Mouse (Mus musculus) intestine, embryonic 16.5 days (tissue): Measurements from ENCODE around the gene Rmdn2. TPM values are rescaled to one million over a fixed set of nuclear protein-coding genes. Genes with fewer than 3 reads are reported as not detected.

Source experiments
- polyA plus RNA-seq: library from polyadenylated mRNA; unstranded; fragments of >200 nt; fragmentation: Nextera tagmentation; extraction: Ambion mirVana; gene quantifications from 2 replicates; pipeline ENCODE4 v1.2.1, GENCODE M21; 2015

The Rmdn2 gene
- polyA plus RNA-seq, 1 experiment from 2014 or later: 8.6 TPM

Other genes with a start within 250 kb of the Rmdn2 start
- 6.9 and 8.9 TPM in 2 replicates for gene Cyp1b1, start 103.2 kb downstream of the Rmdn2 start, polyA plus RNA-seq